23 mouse cellular contexts compared by ENCODE assay signal in the genomic region with DNA sequence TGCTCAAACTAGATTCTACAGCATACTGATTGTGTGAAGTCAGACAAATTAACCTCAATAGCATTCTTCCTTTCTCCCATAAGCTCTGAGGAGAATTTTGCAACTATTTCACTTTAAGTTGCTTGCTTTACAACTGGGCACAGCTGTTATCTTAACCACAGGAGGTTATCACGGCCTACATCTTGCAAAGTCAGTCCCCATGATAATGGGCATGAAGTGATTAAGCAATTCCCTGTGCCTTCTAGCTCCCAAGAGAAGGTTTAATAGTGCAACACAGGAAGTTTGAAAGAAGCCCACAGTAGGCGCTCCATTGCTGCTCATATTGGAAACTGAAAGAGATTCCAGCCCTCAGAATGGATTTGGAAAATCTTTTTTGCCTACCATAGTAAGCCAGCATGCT.
"Had no signal": no experiment of that assay in that cellular context is flagged by ENCODE, and none has a peak within 500 bp of the region (broad histone marks: within the 10 kb centered on the region; RNA-seq: fewer than 3 reads in every experiment).

No protein-coding gene starts in this region.

- H3K9ac ChIP-seq: heart, embryonic 12.5 days; hindbrain, embryonic 13.5 days; hindbrain, embryonic 15.5 days; kidney, embryonic 15.5 days; limb, embryonic 13.5 days; limb, embryonic 15.5 days; liver, embryonic 12.5 days had no signal

- H3K27ac ChIP-seq: heart, embryonic 10.5 days; hindbrain, embryonic 13.5 days; hindbrain, embryonic 15.5 days; hindbrain, postnatal 0 days; kidney, embryonic 15.5 days; kidney, postnatal 0 days; layer of hippocampus, adult 2 months; left cerebral cortex, adult 2 months; limb, embryonic 13.5 days; limb, embryonic 15.5 days; liver, embryonic 12.5 days had no signal

- H3K27me3 ChIP-seq: heart, embryonic 12.5 days; hindbrain, embryonic 13.5 days; hindbrain, embryonic 15.5 days; kidney, embryonic 15.5 days; limb, embryonic 15.5 days had no signal

- DNase-seq: gastrocnemius, postnatal 14 days; gastrocnemius, postnatal 36 days; heart, adult 18-20 months; heart, postnatal 10 days; heart, postnatal 4 days; kidney, adult 11 months; kidney, adult 2 months; kidney, adult 9 months; kidney, postnatal 14 days; kidney, postnatal 4 days had no signal

- H3K4me2 ChIP-seq: heart, embryonic 12.5 days; hindbrain, embryonic 13.5 days; hindbrain, embryonic 15.5 days; kidney, embryonic 15.5 days; limb, embryonic 13.5 days; limb, embryonic 15.5 days; liver, embryonic 12.5 days had no signal

- H3K4me1 ChIP-seq: heart, embryonic 12.5 days; hindbrain, embryonic 13.5 days; liver, embryonic 12.5 days had no signal

- H3K36me3 ChIP-seq: heart, embryonic 10.5 days; heart, embryonic 12.5 days; hindbrain, embryonic 13.5 days; hindbrain, embryonic 15.5 days; kidney, embryonic 15.5 days; limb, embryonic 13.5 days; limb, embryonic 15.5 days; liver, embryonic 12.5 days had no signal

- H3K9me3 ChIP-seq: heart, embryonic 10.5 days; heart, embryonic 12.5 days; hindbrain, embryonic 13.5 days; hindbrain, embryonic 15.5 days; kidney, embryonic 15.5 days; limb, embryonic 13.5 days; limb, embryonic 15.5 days; liver, embryonic 12.5 days had no signal

- H3K4me3 ChIP-seq: heart, embryonic 10.5 days; heart, embryonic 12.5 days; hindbrain, embryonic 13.5 days; hindbrain, embryonic 15.5 days; kidney, embryonic 15.5 days; layer of hippocampus, adult 2 months; left cerebral cortex, adult 2 months; limb, embryonic 13.5 days; limb, embryonic 15.5 days; liver, embryonic 12.5 days had no signal

- ATAC-seq: hindbrain, postnatal 0 days; intestine, embryonic 16.5 days; liver, embryonic 12.5 days had no signal
